Mouse (Mus musculus) lung, adult 2 months (tissue): Measurements from ENCODE around the gene Myh13.

Experiments used
- CTCF ChIP-seq: fragments of 200-500 bp; IDR thresholded peaks from 2 replicates; pipeline ENCODE4 v1.5.1; 2011; ENCODE audit warnings: mild to moderate bottlenecking, low read length, control low read depth; ENCODE audit not compliant: insufficient read depth
- POLR2A ChIP-seq: fragments of 200-500 bp; IDR thresholded peaks from 2 replicates; pipeline ENCODE4 v1.6.1; 2011; ENCODE audit warnings: low read depth, mild to moderate bottlenecking, control low read depth, low read length, borderline replicate concordance; ENCODE audit errors: extremely low read depth

DNA sequence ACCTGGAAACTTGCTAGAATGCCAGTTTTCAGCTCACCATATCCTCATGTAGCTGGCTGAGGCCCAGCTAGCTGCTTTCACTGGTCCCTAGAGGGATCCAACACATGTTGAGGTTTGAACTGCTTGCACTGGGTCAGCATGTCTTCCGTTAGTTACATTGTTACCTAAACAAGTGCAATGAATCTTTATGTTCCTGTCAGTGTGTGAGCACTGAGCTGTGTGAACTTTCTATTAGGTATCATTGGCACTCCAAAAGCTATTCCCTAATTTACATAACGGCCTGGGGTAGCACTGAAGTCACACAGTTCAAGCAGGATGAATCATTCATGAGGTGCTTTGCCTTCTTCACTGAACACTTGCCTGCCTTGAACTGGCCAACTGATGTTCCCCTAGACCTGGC lies 5.1 kb downstream of the Myh13 start:
- TF ChIP-seq CTCF: no peak
- no peak for TF ChIP-seq POLR2A
